Mouse (Mus musculus): ENCODE data around the gene Olfr17.
"Not testable (repeated sequence)": the region's sequence is repeated elsewhere in the genome, so short reads cannot be mapped to it uniquely, and the experiment has no call there.

Olfr17 gene

DNA sequence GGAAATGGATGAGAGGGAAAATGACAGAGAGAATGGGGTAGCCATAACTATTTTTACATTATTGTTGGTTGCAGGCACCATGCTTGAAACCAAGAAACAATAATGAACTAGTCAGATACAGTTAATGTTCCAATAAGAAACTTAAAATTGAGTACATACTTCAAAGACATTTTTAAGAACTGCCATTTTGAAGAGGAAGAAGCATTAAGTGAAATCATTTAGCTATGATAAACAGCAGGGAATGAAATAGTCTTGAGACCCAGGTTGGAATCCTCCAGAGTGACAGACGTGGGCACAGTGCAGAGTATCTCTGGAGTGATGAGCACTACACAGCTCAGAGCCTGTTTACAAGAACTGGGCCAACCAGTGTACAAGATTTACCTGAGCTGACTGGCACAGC is at the start of gene Olfr17:
Gene Olfr17, plus strand, starts transcription at position 301 of the 400 bp plus-strand sequence.
- DNase-seq: no peak

DNA sequence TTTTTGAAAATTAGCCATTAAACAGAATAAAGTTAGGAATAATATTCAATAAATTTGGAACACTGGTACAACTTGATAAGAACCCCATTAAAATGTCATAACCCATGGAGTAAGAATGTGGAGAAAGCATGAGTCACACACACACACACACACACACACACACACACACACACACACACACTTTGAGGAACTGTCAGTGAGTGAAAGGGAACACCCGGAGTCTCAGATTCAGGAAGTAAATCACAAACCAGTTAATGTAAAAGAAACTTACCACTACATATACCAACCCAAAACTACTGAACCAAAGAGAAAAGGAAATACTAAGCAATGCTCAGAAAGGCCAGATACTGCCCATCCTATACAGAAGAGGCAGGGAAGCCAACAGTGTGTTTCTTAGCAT is 48.6 kb upstream of the Olfr17 start:
- no peak for DNase-seq

GRCm38 (mm10) chr7:107045833-107046232 is 47.2 kb upstream of the Olfr17 start:
- peak; percentile 20 for DNase-seq

GRCm38 (mm10) chr7:107047578-107047977 is 45.4 kb upstream of the Olfr17 start:
- no peak for DNase-seq

- DNase-seq: no peak
Observed at GRCm38 (mm10) chr7:107070681-107071080, 22.3 kb upstream of the Olfr17 start, which contains the start of gene Olfr714. Olfr714 (plus strand) TSS chr7:107070981.

DNA sequence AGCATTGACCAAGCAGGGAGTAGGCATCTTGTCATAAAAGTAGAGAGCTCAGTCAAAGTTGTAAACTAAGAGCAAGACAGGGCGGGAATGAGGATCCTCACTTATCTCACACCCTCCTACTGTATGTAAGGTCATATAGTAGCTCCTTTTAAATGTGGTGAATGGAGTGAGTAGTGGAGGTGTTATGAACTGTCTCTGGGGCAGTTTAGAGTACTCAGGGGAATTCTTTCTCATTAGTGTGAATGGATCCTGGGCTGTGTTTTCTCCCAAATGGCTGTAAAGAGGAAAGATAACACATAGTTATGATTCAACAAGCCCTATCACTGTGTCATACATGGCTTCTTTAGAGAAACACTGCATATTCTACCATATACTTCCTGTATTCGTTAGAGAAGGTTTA is 17.2 kb downstream of the Olfr17 start, which contains the start of gene Olfr715b:
Gene Olfr715b, minus strand, starts transcription at position 101 of the 400 bp plus-strand sequence.
- not testable (repeated sequence) for DNase-seq

DNA sequence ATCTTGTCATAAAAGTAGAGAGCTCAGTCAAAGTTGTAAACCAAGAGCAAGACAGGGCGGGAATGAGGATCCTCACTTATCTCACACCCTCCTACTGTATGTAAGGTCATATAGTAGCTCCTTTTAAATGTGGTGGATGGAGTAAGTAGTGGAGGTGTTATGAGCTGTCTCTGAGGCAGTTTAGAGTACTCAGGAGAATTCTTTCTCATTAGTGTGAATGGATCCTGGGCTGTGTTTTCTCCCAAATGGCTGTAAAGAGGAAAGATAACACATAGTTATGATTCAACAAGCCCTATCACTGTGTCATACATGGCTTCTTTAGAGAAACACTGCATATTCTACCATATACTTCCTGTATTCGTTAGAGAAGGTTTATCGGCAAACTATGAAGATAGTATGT is 38.0 kb downstream of the Olfr17 start, which contains the start of gene Olfr715:
Gene Olfr715, minus strand, starts transcription at position 101 of the 400 bp plus-strand sequence.
- DNase-seq: not testable (repeated sequence)

DNA sequence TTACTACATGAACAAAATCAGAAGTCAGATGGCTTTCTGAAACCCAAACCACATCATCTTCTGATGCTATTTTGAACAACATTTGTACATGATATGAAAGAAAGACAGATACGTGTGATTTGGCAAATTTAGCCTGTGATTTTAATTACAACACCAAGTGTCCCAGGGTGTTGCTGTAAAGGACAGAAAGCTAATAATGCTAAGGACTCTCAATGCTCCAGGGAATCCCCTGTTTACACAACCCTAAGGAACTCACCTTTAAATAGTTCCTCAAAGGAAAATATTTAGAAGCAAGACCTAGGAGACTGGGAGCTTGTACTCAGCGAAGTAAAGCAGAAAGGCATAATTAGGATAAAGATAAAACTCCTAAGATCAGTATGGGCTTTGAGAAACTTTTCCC is 45.0 kb downstream of the Olfr17 start, which contains the start of gene Olfr716:
Gene Olfr716, plus strand, starts transcription at position 301 of the 400 bp plus-strand sequence.
- DNase-seq: not testable (repeated sequence)
